Mouse (Mus musculus): ENCODE results near the gene Fthl17c.
"Not testable (repeated sequence)": the region's sequence is repeated elsewhere in the genome, so short reads cannot be mapped to it uniquely, and the experiment has no call there.

Gene Fthl17c

DNA sequence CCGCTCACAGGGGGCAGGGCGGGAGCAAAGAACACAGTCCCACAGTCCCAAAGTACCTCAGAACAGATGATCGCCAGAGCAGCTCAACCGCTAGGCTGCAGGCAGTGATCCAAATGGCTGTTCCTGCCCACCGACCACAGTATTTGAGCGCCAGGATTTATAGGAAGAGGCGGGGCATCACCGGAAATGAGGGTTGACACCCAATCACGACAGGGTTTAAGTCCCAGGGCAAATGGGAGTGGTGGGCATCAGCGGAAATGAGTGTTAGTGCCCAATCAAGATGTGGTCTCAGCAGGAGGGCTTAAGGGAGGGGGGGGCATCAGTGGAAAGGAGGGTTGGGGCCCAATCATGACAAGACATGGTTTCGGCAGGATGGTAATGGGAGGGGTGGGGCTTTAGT lies at the start of gene Fthl17c:
TSS of gene Fthl17c (minus strand) at position 101 of the 400 bp plus-strand sequence.
- not testable (repeated sequence) for DNase-seq (ENCODE audit: low read depth, low spot score)

DNA sequence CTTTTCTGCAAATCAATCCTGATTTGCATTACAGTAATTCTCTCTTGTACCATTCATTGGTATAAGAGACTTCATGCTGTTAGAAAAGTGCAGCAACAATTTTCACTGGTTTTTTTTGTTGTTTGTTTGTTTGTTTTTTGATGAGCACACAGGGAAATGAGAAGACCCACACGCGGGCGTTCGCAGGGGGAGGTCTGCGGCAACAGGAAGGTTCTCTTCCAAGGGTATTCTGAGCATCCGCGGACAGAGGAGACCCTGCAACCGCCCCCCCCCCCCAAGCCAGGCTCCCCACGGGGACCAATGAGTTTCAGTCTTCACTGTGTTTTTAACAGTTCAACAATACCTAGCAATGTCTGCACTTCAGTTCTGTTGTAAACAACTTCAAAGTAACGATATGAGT lies 43.1 kb upstream of the Fthl17c start:
- DNase-seq (ENCODE audit: low read depth, low spot score), result no peak

DNA sequence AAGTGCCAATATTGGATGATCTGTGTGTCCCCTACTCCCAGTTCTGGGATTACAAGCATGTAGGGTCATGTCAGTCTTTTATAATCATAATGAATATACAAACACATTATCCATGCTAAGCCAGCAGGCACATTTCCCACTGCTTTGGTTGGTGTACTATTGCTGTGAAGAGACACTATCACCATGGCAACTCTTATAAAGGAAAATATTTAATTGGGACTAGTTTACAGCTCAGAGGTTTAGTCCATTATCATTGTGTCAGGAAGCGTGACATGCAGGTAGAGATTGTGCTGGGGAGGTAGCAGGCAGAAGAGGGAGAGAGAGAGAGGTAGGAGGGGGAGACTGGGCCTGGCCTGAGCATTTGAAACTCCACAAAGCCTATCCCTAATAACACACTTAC lies 39.7 kb upstream of the Fthl17c start:
- DNase-seq (ENCODE audit: low read depth, low spot score), result no peak

- not testable (repeated sequence) for DNase-seq (ENCODE audit: low read depth, low spot score)
These were observed 10.3 kb upstream of the Fthl17c start, which contains the start of gene Fthl17d for GRCm38 (mm10) chrX:8986655-8987054. Gene Fthl17d, minus strand, starts transcription at chrX:8986755.

DNA sequence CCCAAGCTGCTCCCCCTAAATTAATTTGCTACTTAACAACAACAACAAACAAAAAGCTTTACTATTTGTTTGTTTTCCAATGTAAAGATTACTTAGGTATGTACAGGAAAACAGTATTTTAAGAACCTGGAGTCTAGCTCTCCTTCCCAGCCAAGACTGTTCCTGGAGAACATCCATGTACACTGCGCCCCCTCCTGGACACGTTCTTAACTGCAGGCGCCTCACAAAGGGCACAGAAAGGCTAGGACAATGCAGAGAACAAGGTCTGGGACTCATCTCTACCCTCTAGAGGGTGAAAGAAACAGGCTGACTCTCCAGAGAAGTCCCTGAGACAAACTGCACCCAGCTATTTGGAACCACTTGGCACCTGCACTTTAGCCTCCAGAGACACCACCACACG lies 11.7 kb downstream of the Fthl17c start:
- DNase-seq (ENCODE audit: low read depth, low spot score), result not testable (repeated sequence)

DNA sequence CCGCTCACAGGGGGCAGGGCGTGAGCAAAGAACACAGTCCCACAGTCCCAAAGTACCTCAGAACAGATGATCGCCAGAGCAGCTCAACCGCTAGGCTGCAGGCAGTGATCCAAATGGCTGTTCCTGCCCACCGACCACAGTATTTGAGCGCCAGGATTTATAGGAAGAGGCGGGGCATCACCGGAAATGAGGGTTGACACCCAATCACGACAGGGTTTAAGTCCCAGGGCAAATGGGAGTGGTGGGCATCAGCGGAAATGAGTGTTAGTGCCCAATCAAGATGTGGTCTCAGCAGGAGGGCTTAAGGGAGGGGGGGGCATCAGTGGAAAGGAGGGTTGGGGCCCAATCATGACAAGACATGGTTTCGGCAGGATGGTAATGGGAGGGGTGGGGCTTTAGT lies 13.5 kb downstream of the Fthl17c start, which contains the start of gene Fthl17b:
TSS of gene Fthl17b (minus strand) at position 101 of the 400 bp plus-strand sequence.
- not testable (repeated sequence) for DNase-seq (ENCODE audit: low read depth, low spot score)

- DNase-seq (ENCODE audit: low read depth, low spot score), result peak; percentile 82
These were observed 28.1 kb downstream of the Fthl17c start for GRCm38 (mm10) chrX:8948130-8948805.

- DNase-seq (ENCODE audit: low read depth, low spot score), result no peak
These were observed 32.3 kb downstream of the Fthl17c start for GRCm38 (mm10) chrX:8944041-8944440.

GRCm38 (mm10) chrX:8927308-8927707 lies 49.1 kb downstream of the Fthl17c start:
- DNase-seq (ENCODE audit: low read depth, low spot score), result peak; percentile 17

Data from mesoderm, embryonic 11.5 days (tissue).